Mouse (Mus musculus): ENCODE measurements around the gene Cxcl17. TPM values are rescaled to one million over a fixed set of nuclear protein-coding genes. Genes with fewer than 3 reads are reported as not detected.
"Not testable (repeated sequence)": the region's sequence is repeated elsewhere in the genome, so short reads cannot be mapped to it uniquely, and the experiment has no call there.

Cxcl17 gene
- polyA plus RNA-seq, 1 experiment from 2014 or later = 0.47 TPM

DNA sequence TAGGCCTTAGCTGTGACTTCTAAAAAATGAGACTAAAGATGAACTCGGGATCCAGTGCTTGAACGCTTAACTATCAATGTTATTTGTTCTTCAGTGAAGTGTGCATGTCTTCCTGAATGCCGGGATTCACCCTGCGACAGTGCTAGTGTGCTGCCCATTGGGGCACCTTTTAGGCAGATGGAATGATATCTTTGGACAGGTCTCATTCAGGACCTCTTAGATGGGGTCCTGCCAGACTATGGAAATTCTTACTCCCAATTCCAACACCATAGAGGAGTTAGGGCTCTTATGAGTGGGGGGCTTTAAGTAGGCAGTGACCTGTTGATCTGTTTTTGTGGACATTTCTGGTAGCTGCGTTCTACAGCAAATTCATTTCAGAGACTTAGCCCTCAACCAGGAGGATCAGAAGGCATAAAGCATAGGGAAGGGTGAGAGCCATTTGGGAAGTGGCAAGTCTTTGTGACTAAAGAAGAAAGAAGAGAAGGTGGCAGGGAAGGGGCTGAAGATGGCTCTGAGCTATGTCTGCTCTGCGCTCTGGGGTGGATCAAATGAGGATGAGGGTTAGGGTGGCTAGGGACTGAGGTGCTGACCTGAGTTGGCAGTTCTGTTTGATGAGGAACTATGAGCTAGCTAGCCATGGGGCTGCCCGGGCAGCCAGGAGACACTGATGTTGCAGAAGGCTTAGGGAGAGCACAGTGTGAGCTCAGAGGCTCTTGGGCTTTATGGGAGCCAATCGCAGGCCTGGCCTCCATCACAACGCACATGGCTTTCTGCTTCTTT lies 21.3 kb upstream of the Cxcl17 start:
- DNase-seq (ENCODE audit: low spot score) (no peak), ATAC-seq (replicated peaks; ENCODE audit: low FRiP score, low read depth) (no peak)
- 76% methylated on average over 9 of the region's 9 CpGs for WGBS
- no peak overlapping the region for H3K9ac ChIP-seq (ENCODE audit: low read depth, low read length)
- H3K9me3 ChIP-seq (replicated peaks; ENCODE audit: low read length) = no peaks in the 10 kb centered on the region
- H3K4me1 ChIP-seq (replicated peaks; ENCODE audit: insufficient read depth, low read length) = peaks cover 8% of the 10 kb centered on the region; the same call in 1 of the 2 replicates
- no peak for TF ChIP-seq CTCF (IDR thresholded peaks at IDR 0.05; ENCODE audit: low read depth)
- H3K36me3 ChIP-seq (ENCODE audit: insufficient read depth, low read length) = no peaks in the 10 kb centered on the region
- no peak overlapping the region for H3K4me2 ChIP-seq (ENCODE audit: low read length)
- H3K27me3 ChIP-seq (ENCODE audit: insufficient read depth, low read length) = no peaks in the 10 kb centered on the region
- H3K4me3 ChIP-seq (replicated peaks; ENCODE audit: low read depth, low read length) = no peak overlapping the region
- H3K27ac ChIP-seq = peak overlapping the region; percentile 52; the same call in 1 of the 2 replicates

- TF ChIP-seq CTCF (IDR thresholded peaks at IDR 0.05; ENCODE audit: low read depth) = no peak
- H3K4me2 ChIP-seq (ENCODE audit: low read length) = no peak overlapping the region
- H3K36me3 ChIP-seq (ENCODE audit: insufficient read depth, low read length) = no peaks in the 10 kb centered on the region
- H3K9ac ChIP-seq (ENCODE audit: low read depth, low read length) = no peak overlapping the region
- H3K4me3 ChIP-seq (replicated peaks; ENCODE audit: low read depth, low read length) = no peak overlapping the region
- H3K27me3 ChIP-seq (ENCODE audit: insufficient read depth, low read length) = no peaks in the 10 kb centered on the region
- peak; percentile 33 for DNase-seq (ENCODE audit: low spot score)
- H3K9me3 ChIP-seq (replicated peaks; ENCODE audit: low read length) = no peaks in the 10 kb centered on the region
- no peak for ATAC-seq (replicated peaks; ENCODE audit: low FRiP score, low read depth)
- WGBS = 2% methylated on average over 5 of the region's 5 CpGs
- H3K27ac ChIP-seq = peak overlapping the region; percentile 36
- peaks cover 8% of the 10 kb centered on the region; the same call in 1 of the 2 replicates for H3K4me1 ChIP-seq (replicated peaks; ENCODE audit: insufficient read depth, low read length)
These were observed 20.4 kb upstream of the Cxcl17 start for GRCm38 (mm10) chr7:25433007-25433541.

DNA sequence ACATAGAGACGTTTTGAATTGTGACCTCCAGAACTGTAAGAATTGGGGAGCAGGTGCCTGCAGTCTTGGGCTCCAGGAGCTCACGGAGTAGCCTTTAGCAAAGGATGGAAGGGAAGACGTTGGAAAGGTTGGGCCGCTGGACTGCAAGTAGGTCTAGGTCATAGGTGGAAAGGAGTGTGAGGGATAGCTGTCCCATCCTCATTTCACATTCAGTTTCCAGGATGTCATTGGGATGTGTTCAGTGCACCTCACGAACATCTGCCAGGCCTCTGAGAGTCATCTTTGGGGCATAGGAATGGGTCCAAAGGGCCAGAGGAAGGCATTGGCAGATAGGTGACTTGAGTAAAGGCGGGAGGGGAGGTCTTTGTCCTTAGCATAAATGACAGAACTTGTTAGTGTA lies 19.7 kb upstream of the Cxcl17 start:
- Histone ChIP-seq H3K4me2 (ENCODE audit: low read length) (no peak overlapping the region), H3K9ac (ENCODE audit: low read depth, low read length) (no peak overlapping the region), H3K36me3 (ENCODE audit: insufficient read depth, low read length) (no peaks in the 10 kb centered on the region), H3K9me3 (replicated peaks; ENCODE audit: low read length) (no peaks in the 10 kb centered on the region), H3K27ac (peak overlapping the region; percentile 36), H3K27me3 (ENCODE audit: insufficient read depth, low read length) (no peaks in the 10 kb centered on the region), H3K4me1 (replicated peaks; ENCODE audit: insufficient read depth, low read length) (peaks cover 8% of the 10 kb centered on the region; the same call in 1 of the 2 replicates), H3K4me3 (replicated peaks; ENCODE audit: low read depth, low read length) (no peak overlapping the region)
- ATAC-seq (replicated peaks; ENCODE audit: low FRiP score, low read depth) (no peak), DNase-seq (ENCODE audit: low spot score) (no peak)
- 85% methylated on average over 6 of the region's 6 CpGs for WGBS
- TF ChIP-seq CTCF (IDR thresholded peaks at IDR 0.05; ENCODE audit: low read depth) = no peak

DNA sequence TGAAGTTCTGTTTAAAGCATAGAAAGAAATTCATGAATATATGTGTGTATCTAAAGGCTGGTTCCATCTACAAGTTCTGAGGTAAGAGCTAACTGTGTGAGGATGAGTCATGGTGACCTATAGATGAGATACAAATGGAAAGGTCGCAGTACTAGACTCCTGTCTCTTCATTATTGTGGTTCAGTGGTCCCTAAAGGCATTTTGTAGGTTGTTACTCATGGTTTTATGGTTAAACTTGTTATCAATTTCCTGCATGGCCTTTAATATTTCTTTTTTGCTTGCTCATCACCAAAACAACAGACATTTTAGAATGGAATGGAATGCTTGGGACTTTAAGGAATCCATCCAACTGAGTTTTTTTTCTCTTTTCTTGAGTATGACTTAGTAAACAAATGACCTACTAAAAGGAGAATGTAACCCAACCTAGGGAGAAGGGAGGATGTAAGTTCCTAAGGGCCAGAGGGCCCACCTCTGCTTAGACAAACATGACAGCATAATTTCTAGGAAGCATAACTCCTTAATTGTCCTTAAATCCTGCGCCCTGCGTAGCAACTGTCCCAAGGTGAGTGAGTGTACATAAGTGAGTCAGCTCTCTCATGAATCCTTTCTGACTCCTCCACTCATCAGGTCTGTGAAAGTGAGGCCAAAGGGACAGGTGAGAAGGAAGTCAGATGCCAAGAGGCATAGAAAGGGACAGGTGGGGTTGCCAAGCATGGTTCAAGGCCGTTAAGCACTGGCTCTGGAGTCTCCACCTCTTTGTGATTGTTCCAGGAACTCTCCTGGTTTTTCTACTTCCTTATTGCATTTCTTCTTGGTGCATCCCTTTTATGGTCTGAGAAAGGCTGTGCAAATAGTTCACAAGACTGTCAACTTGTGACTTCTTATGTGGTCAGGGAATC lies 17.4 kb upstream of the Cxcl17 start:
- no peak for ATAC-seq (replicated peaks; ENCODE audit: low FRiP score, low read depth)
- WGBS = 55% methylated on average over 4 of the region's 4 CpGs

DNA sequence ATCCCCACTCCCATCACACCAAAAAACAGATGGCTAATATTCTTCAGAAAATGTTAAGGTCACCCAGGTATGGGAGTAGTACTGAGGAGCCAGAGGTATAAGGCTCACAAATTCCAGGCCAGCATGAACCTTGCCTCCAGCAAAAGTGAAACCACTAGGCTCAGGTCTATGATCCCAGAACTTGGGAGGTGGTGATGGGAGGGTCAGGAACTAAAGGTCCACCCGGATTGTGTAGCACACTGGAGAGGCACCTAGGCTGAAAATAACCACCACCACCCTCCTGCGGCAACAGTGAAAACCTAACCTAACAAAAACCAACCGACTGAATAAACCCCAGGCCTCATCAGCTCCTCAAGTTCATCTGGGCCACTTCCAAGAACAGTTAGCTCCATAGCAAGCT lies 15.6 kb upstream of the Cxcl17 start:
- TF ChIP-seq CTCF (IDR thresholded peaks at IDR 0.05; ENCODE audit: low read depth) = no peak
- Histone ChIP-seq H3K4me1 (replicated peaks; ENCODE audit: insufficient read depth, low read length) (peaks cover 6% of the 10 kb centered on the region; the same call in 1 of the 2 replicates), H3K4me2 (ENCODE audit: low read length) (no peak overlapping the region), H3K27me3 (ENCODE audit: insufficient read depth, low read length) (no peaks in the 10 kb centered on the region), H3K9ac (ENCODE audit: low read depth, low read length) (no peak overlapping the region), H3K27ac (no peak overlapping the region), H3K9me3 (replicated peaks; ENCODE audit: low read length) (no peaks in the 10 kb centered on the region), H3K4me3 (replicated peaks; ENCODE audit: low read depth, low read length) (no peak overlapping the region), H3K36me3 (ENCODE audit: insufficient read depth, low read length) (no peaks in the 10 kb centered on the region)
- WGBS = 90% methylated on average over 3 of the region's 3 CpGs
- ATAC-seq (replicated peaks; ENCODE audit: low FRiP score, low read depth) = no peak
- no peak for DNase-seq (ENCODE audit: low spot score)

More for the DNA sequence above, 17.4 kb upstream of the Cxcl17 start:
- Histone ChIP-seq H3K4me2 (ENCODE audit: low read length) (no peak overlapping the region), H3K36me3 (ENCODE audit: insufficient read depth, low read length) (no peaks in the 10 kb centered on the region), H3K27ac (no peak overlapping the region), H3K9ac (ENCODE audit: low read depth, low read length) (no peak overlapping the region), H3K4me3 (replicated peaks; ENCODE audit: low read depth, low read length) (no peak overlapping the region), H3K9me3 (replicated peaks; ENCODE audit: low read length) (no peaks in the 10 kb centered on the region), H3K27me3 (ENCODE audit: insufficient read depth, low read length) (no peaks in the 10 kb centered on the region), H3K4me1 (replicated peaks; ENCODE audit: insufficient read depth, low read length) (peaks cover 8% of the 10 kb centered on the region; the same call in 1 of the 2 replicates)
- DNase-seq (ENCODE audit: low spot score) = peak; percentile 29
- TF ChIP-seq CTCF (IDR thresholded peaks at IDR 0.05; ENCODE audit: low read depth) = no peak

DNA sequence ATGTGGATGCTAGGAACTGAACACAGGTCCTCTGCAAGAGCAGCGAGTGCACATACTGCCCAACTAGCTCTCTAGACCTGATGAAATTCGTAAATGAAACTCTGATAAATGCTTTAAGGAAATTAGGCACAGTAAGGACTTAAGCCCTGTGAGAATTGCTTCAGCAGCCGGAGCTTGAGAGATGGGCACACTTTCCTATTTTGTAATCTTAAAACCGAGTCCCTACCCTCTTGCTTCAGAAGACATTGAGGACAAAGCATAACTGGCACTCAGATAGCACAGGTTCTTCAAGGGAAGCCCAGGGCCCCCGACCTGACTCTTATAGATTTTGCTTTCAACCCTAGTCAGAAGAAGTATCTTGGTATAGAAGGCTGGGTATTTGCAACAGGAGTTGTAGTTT lies 14.5 kb upstream of the Cxcl17 start:
- no peaks in the 10 kb centered on the region for H3K36me3 ChIP-seq (ENCODE audit: insufficient read depth, low read length)

DNA sequence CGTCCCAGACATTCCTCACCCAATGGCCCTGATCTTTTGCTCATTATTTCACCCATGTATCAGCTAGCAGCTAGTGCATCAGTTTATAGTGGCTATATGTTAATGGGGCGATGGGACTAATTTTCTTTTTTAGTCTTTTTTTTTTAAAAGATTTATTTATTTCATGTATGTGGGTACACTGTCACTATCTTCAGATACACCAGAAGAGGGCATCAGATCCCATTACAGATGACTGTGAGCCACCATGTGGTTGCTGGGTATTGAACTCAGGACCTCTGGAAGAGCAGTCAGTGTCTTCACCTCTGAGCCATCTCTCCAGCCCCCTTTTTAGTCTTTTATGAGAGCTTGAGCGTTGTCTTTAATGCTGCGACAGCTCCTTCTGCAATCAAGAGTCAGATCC lies 13.7 kb upstream of the Cxcl17 start:
- not testable (repeated sequence) for ATAC-seq (replicated peaks; ENCODE audit: low FRiP score, low read depth); H3K9me3 ChIP-seq (replicated peaks; ENCODE audit: low read length); H3K9ac ChIP-seq (ENCODE audit: low read depth, low read length); H3K4me3 ChIP-seq (replicated peaks; ENCODE audit: low read depth, low read length); H3K27me3 ChIP-seq (ENCODE audit: insufficient read depth, low read length); H3K4me2 ChIP-seq (ENCODE audit: low read length); H3K27ac ChIP-seq; H3K36me3 ChIP-seq (ENCODE audit: insufficient read depth, low read length); DNase-seq (ENCODE audit: low spot score); H3K4me1 ChIP-seq (replicated peaks; ENCODE audit: insufficient read depth, low read length)
- 94% methylated on average over 4 of the region's 4 CpGs for WGBS

More for the DNA sequence above, 14.5 kb upstream of the Cxcl17 start:
- TF ChIP-seq CTCF (IDR thresholded peaks at IDR 0.05; ENCODE audit: low read depth) = no peak
- DNase-seq (ENCODE audit: low spot score) = no peak
- no peak for ATAC-seq (replicated peaks; ENCODE audit: low FRiP score, low read depth)
- Histone ChIP-seq H3K4me2 (ENCODE audit: low read length) (no peak overlapping the region), H3K27me3 (ENCODE audit: insufficient read depth, low read length) (no peaks in the 10 kb centered on the region), H3K27ac (no peak overlapping the region), H3K4me3 (replicated peaks; ENCODE audit: low read depth, low read length) (no peak overlapping the region), H3K9ac (ENCODE audit: low read depth, low read length) (no peak overlapping the region), H3K4me1 (replicated peaks; ENCODE audit: insufficient read depth, low read length) (no peaks in the 10 kb centered on the region), H3K9me3 (replicated peaks; ENCODE audit: low read length) (no peaks in the 10 kb centered on the region)
- WGBS = 83% methylated on average over 5 of the region's 5 CpGs

Measured in kidney, postnatal 0 days (tissue).